Mouse (Mus musculus): ENCODE data around the gene Naaladl2. TPM values are rescaled to one million over a fixed set of nuclear protein-coding genes. Genes with fewer than 3 reads are reported as not detected.

The Naaladl2 gene
- total RNA-seq, 1 experiment: under 0.01 TPM

GRCm38 (mm10) chr3:24440621-24441020, 703.4 kb downstream of the Naaladl2 start:
- no peak for DNase-seq (ENCODE audit: low read depth, low spot score)
- in situ Hi-C loops (cut with MboI; ENCODE audit: low sequenced_read_pairs in 2 of 2, unreplicated experiment in 2 of 2): no loop called here
- H3K9me3 ChIP-seq (ENCODE audit: control insufficient read depth, insufficient read depth, low read depth, low read length): no peaks in the 10 kb centered on the region
- no peak overlapping the region for H3K9ac ChIP-seq (ENCODE audit: insufficient read depth, low read depth, low read length, poor library complexity, severe bottlenecking)
- H3K36me3 ChIP-seq (ENCODE audit: control insufficient read depth, insufficient read depth, low read length, poor library complexity, severe bottlenecking): no peaks in the 10 kb centered on the region
- no peaks in the 10 kb centered on the region for H3K4me1 ChIP-seq (ENCODE audit: control insufficient read depth in 2 of 2, insufficient read depth in 2 of 2, low read length in 2 of 2, poor library complexity in 1 of 2)
- no peak overlapping the region for H3K27ac ChIP-seq (ENCODE audit: insufficient read depth, low read depth, low read length, poor library complexity, severe bottlenecking)
- no peak for TF ChIP-seq HCFC1 (IDR thresholded peaks at IDR 0.05; ENCODE audit: borderline replicate concordance, insufficient read depth, low read length)
- no peak for TF ChIP-seq CHD2 (IDR thresholded peaks at IDR 0.05; ENCODE audit: low read depth, low read length)
- TF ChIP-seq ZNF384 (IDR thresholded peaks at IDR 0.05; ENCODE audit: low read depth, low read length): no peak
- TF ChIP-seq ZC3H11A (IDR thresholded peaks at IDR 0.05; ENCODE audit: borderline replicate concordance, low read depth, low read length): no peak
- no peak for TF ChIP-seq MAFK (IDR thresholded peaks at IDR 0.05; ENCODE audit: insufficient read depth, low read depth, low read length)
- no peak overlapping the region for H3K4me3 ChIP-seq (ENCODE audit: insufficient read depth in 1 of 2, low read depth in 1 of 2, low read length in 2 of 2, poor library complexity in 1 of 2, severe bottlenecking in 1 of 2)

- no peaks in the 10 kb centered on the region for H3K4me1 ChIP-seq (ENCODE audit: control insufficient read depth in 2 of 2, insufficient read depth in 2 of 2, low read length in 2 of 2, poor library complexity in 1 of 2)
- no peak for DNase-seq (ENCODE audit: low read depth, low spot score)
- H3K9me3 ChIP-seq (ENCODE audit: control insufficient read depth, insufficient read depth, low read depth, low read length): no peaks in the 10 kb centered on the region
- H3K4me3 ChIP-seq (ENCODE audit: insufficient read depth in 1 of 2, low read depth in 1 of 2, low read length in 2 of 2, poor library complexity in 1 of 2, severe bottlenecking in 1 of 2): no peak overlapping the region
- no peak overlapping the region for H3K27ac ChIP-seq (ENCODE audit: insufficient read depth, low read depth, low read length, poor library complexity, severe bottlenecking)
- no peak for TF ChIP-seq MAFK (IDR thresholded peaks at IDR 0.05; ENCODE audit: insufficient read depth, low read depth, low read length)
- TF ChIP-seq CHD2 (IDR thresholded peaks at IDR 0.05; ENCODE audit: low read depth, low read length): no peak
- no peak for TF ChIP-seq ZC3H11A (IDR thresholded peaks at IDR 0.05; ENCODE audit: borderline replicate concordance, low read depth, low read length)
- no peak for TF ChIP-seq HCFC1 (IDR thresholded peaks at IDR 0.05; ENCODE audit: borderline replicate concordance, insufficient read depth, low read length)
- TF ChIP-seq ZNF384 (IDR thresholded peaks at IDR 0.05; ENCODE audit: low read depth, low read length): no peak
- H3K36me3 ChIP-seq (ENCODE audit: control insufficient read depth, insufficient read depth, low read length, poor library complexity, severe bottlenecking): no peaks in the 10 kb centered on the region
- in situ Hi-C loops (cut with MboI; ENCODE audit: low sequenced_read_pairs in 2 of 2, unreplicated experiment in 2 of 2): no loop called here
- no peak overlapping the region for H3K9ac ChIP-seq (ENCODE audit: insufficient read depth, low read depth, low read length, poor library complexity, severe bottlenecking)
Measured at GRCm38 (mm10) chr3:24432761-24433160, 711.3 kb downstream of the Naaladl2 start.

GRCm38 (mm10) chr3:24391737-24392136, 752.3 kb downstream of the Naaladl2 start:
- H3K9ac ChIP-seq (ENCODE audit: insufficient read depth, low read depth, low read length, poor library complexity, severe bottlenecking): no peak overlapping the region
- no peak for DNase-seq (ENCODE audit: low read depth, low spot score)
- in situ Hi-C loops (cut with MboI; ENCODE audit: low sequenced_read_pairs in 2 of 2, unreplicated experiment in 2 of 2): no loop called here
- no peak overlapping the region for H3K27ac ChIP-seq (ENCODE audit: insufficient read depth, low read depth, low read length, poor library complexity, severe bottlenecking)
- H3K9me3 ChIP-seq (ENCODE audit: control insufficient read depth, insufficient read depth, low read depth, low read length): no peaks in the 10 kb centered on the region
- H3K36me3 ChIP-seq (ENCODE audit: control insufficient read depth, insufficient read depth, low read length, poor library complexity, severe bottlenecking): no peaks in the 10 kb centered on the region
- H3K4me3 ChIP-seq (ENCODE audit: insufficient read depth in 1 of 2, low read depth in 1 of 2, low read length in 2 of 2, poor library complexity in 1 of 2, severe bottlenecking in 1 of 2): no peak overlapping the region
- no peak for TF ChIP-seq MAFK (IDR thresholded peaks at IDR 0.05; ENCODE audit: insufficient read depth, low read depth, low read length)
- no peak for TF ChIP-seq ZNF384 (IDR thresholded peaks at IDR 0.05; ENCODE audit: low read depth, low read length)
- TF ChIP-seq CHD2 (IDR thresholded peaks at IDR 0.05; ENCODE audit: low read depth, low read length): no peak
- no peak for TF ChIP-seq ZC3H11A (IDR thresholded peaks at IDR 0.05; ENCODE audit: borderline replicate concordance, low read depth, low read length)
- TF ChIP-seq HCFC1 (IDR thresholded peaks at IDR 0.05; ENCODE audit: borderline replicate concordance, insufficient read depth, low read length): no peak
- no peaks in the 10 kb centered on the region for H3K4me1 ChIP-seq (ENCODE audit: control insufficient read depth in 2 of 2, insufficient read depth in 2 of 2, low read length in 2 of 2, poor library complexity in 1 of 2)

GRCm38 (mm10) chr3:24391311-24391710, 752.8 kb downstream of the Naaladl2 start:
- in situ Hi-C loops (cut with MboI; ENCODE audit: low sequenced_read_pairs in 2 of 2, unreplicated experiment in 2 of 2): no loop called here
- TF ChIP-seq ZNF384 (IDR thresholded peaks at IDR 0.05; ENCODE audit: low read depth, low read length) (no peak), ZC3H11A (IDR thresholded peaks at IDR 0.05; ENCODE audit: borderline replicate concordance, low read depth, low read length) (no peak), HCFC1 (IDR thresholded peaks at IDR 0.05; ENCODE audit: borderline replicate concordance, insufficient read depth, low read length) (no peak), CHD2 (IDR thresholded peaks at IDR 0.05; ENCODE audit: low read depth, low read length) (no peak), MAFK (IDR thresholded peaks at IDR 0.05; ENCODE audit: insufficient read depth, low read depth, low read length) (no peak)
- no peak overlapping the region for H3K27ac ChIP-seq (ENCODE audit: insufficient read depth, low read depth, low read length, poor library complexity, severe bottlenecking)
- no peak overlapping the region for H3K9ac ChIP-seq (ENCODE audit: insufficient read depth, low read depth, low read length, poor library complexity, severe bottlenecking)
- H3K4me1 ChIP-seq (ENCODE audit: control insufficient read depth in 2 of 2, insufficient read depth in 2 of 2, low read length in 2 of 2, poor library complexity in 1 of 2): no peaks in the 10 kb centered on the region
- H3K9me3 ChIP-seq (ENCODE audit: control insufficient read depth, insufficient read depth, low read depth, low read length): no peaks in the 10 kb centered on the region
- H3K36me3 ChIP-seq (ENCODE audit: control insufficient read depth, insufficient read depth, low read length, poor library complexity, severe bottlenecking): no peaks in the 10 kb centered on the region
- no peak overlapping the region for H3K4me3 ChIP-seq (ENCODE audit: insufficient read depth in 1 of 2, low read depth in 1 of 2, low read length in 2 of 2, poor library complexity in 1 of 2, severe bottlenecking in 1 of 2)
- no peak for DNase-seq (ENCODE audit: low read depth, low spot score)

GRCm38 (mm10) chr3:24355010-24355409, 789.1 kb downstream of the Naaladl2 start:
- no peak for DNase-seq (ENCODE audit: low read depth, low spot score)
- H3K4me3 ChIP-seq (ENCODE audit: insufficient read depth in 1 of 2, low read depth in 1 of 2, low read length in 2 of 2, poor library complexity in 1 of 2, severe bottlenecking in 1 of 2): no peak overlapping the region
- H3K4me1 ChIP-seq (ENCODE audit: control insufficient read depth in 2 of 2, insufficient read depth in 2 of 2, low read length in 2 of 2, poor library complexity in 1 of 2): no peaks in the 10 kb centered on the region
- no peaks in the 10 kb centered on the region for H3K9me3 ChIP-seq (ENCODE audit: control insufficient read depth, insufficient read depth, low read depth, low read length)
- no peak for TF ChIP-seq HCFC1 (IDR thresholded peaks at IDR 0.05; ENCODE audit: borderline replicate concordance, insufficient read depth, low read length)
- TF ChIP-seq ZNF384 (IDR thresholded peaks at IDR 0.05; ENCODE audit: low read depth, low read length): no peak
- TF ChIP-seq MAFK (IDR thresholded peaks at IDR 0.05; ENCODE audit: insufficient read depth, low read depth, low read length): no peak
- TF ChIP-seq CHD2 (IDR thresholded peaks at IDR 0.05; ENCODE audit: low read depth, low read length): no peak
- TF ChIP-seq ZC3H11A (IDR thresholded peaks at IDR 0.05; ENCODE audit: borderline replicate concordance, low read depth, low read length): no peak
- no peaks in the 10 kb centered on the region for H3K36me3 ChIP-seq (ENCODE audit: control insufficient read depth, insufficient read depth, low read length, poor library complexity, severe bottlenecking)
- H3K9ac ChIP-seq (ENCODE audit: insufficient read depth, low read depth, low read length, poor library complexity, severe bottlenecking): no peak overlapping the region
- in situ Hi-C loops (cut with MboI; ENCODE audit: low sequenced_read_pairs in 2 of 2, unreplicated experiment in 2 of 2): no loop called here
- H3K27ac ChIP-seq (ENCODE audit: insufficient read depth, low read depth, low read length, poor library complexity, severe bottlenecking): no peak overlapping the region
